Mouse (Mus musculus) heart, postnatal 4 days (tissue): ENCODE results near the gene Myo15. TPM values are rescaled to one million over a fixed set of nuclear protein-coding genes. Genes with fewer than 3 reads are reported as not detected.
A peak's percentile ranks its signal among the peaks of the same experiment; 100 is the strongest.
"Not testable (repeated sequence)": the region's sequence is repeated elsewhere in the genome, so short reads cannot be mapped to it uniquely, and the experiment has no call there.

Source experiments
- DNase-seq: peaks from one replicate; pipeline ENCODE4 v3.0.0; 2021
- total RNA-seq, 2 experiments: library from RNA; stranded (reverse); gene quantifications; 2 replicates each; pipeline ENCODE4 v1.2.3; 2021

The Myo15 gene
- total RNA-seq, 2 experiments from 2014 or later, result 0.14 TPM; not detected in 1

GRCm38 (mm10) chr11:60553091-60553490 lies 84.0 kb downstream of the Myo15 start:
- DNase-seq, result no peak

GRCm38 (mm10) chr11:60557675-60558074 lies 88.5 kb downstream of the Myo15 start:
- DNase-seq, result no peak

- peak; percentile 80 for DNase-seq
Observed at GRCm38 (mm10) chr11:60559342-60559741, 90.2 kb downstream of the Myo15 start.

GRCm38 (mm10) chr11:60574006-60574405 lies 104.9 kb downstream of the Myo15 start:
- not testable (repeated sequence) for DNase-seq

Other genes starting within 250 kb of the Myo15 start
- gene Srebf1, start 246.8 kb upstream of the Myo15 start, total RNA-seq, result 10 to 100 TPM; 35.8 to 50.8 TPM
- gene Tom1l2, start 116.4 kb upstream of the Myo15 start, total RNA-seq, result 10 to 100 TPM; 83.2 to 85.0 TPM
- 1 to 10 TPM; 1.8 to 2.4 TPM for gene Drc3, start 116.0 kb upstream of the Myo15 start, total RNA-seq
- 10 to 100 TPM; 23.9 to 25.6 TPM for gene Gid4, start 52.2 kb upstream of the Myo15 start, total RNA-seq
- gene Atpaf2, start 50.9 kb upstream of the Myo15 start, total RNA-seq, result 10 to 100 TPM; 48.5 to 50.1 TPM
- gene Drg2, start 14.7 kb upstream of the Myo15 start, total RNA-seq, result 10 to 100 TPM; 42.7 to 44.0 TPM
- 10 to 100 TPM; 69.1 to 71.9 TPM for gene Alkbh5, start 67.0 kb downstream of the Myo15 start, total RNA-seq
- 10 to 100 TPM; 26.6 to 28.4 TPM for gene Llgl1, start 230.4 kb downstream of the Myo15 start, total RNA-seq